Mouse (Mus musculus): ENCODE data around the gene Tusc2.

Tusc2 gene

GRCm38 (mm10) chr9:107563029-107563581, at the start of gene Tusc2:
TSS of gene Tusc2 (plus strand) at chr9:107563255.
- peak; percentile 97 for DNase-seq

GRCm38 (mm10) chr9:107514303-107514955, 48.6 kb upstream of the Tusc2 start:
- peak; percentile 67 to 72 for DNase-seq

GRCm38 (mm10) chr9:107520331-107520730, 42.7 kb upstream of the Tusc2 start:
- no peak for DNase-seq

- DNase-seq, result no peak
Measured at GRCm38 (mm10) chr9:107521190-107521589, 41.9 kb upstream of the Tusc2 start.

- no peak for DNase-seq
Measured at GRCm38 (mm10) chr9:107521711-107522399, 41.2 kb upstream of the Tusc2 start.

GRCm38 (mm10) chr9:107522400-107522711, 40.7 kb upstream of the Tusc2 start:
- DNase-seq, result no peak

GRCm38 (mm10) chr9:107526198-107527026, 36.6 kb upstream of the Tusc2 start:
- DNase-seq, result peak; percentile 69 to 71

GRCm38 (mm10) chr9:107533791-107534407, 29.2 kb upstream of the Tusc2 start, which contains the start of gene Tmem115:
TSS of gene Tmem115 (plus strand) at chr9:107533945.
- DNase-seq, result peak; percentile 96 to 97

GRCm38 (mm10) chr9:107534408-107535202, 28.4 kb upstream of the Tusc2 start:
- DNase-seq, result peak; percentile 26 to 30

GRCm38 (mm10) chr9:107538231-107538630, 24.8 kb upstream of the Tusc2 start:
- DNase-seq, result no peak

GRCm38 (mm10) chr9:107538711-107539110, 24.3 kb upstream of the Tusc2 start:
- no peak for DNase-seq

GRCm38 (mm10) chr9:107539940-107540339, 23.1 kb upstream of the Tusc2 start:
- no peak for DNase-seq

GRCm38 (mm10) chr9:107540420-107540819, 22.6 kb upstream of the Tusc2 start:
- no peak for DNase-seq

- no peak for DNase-seq
Measured at GRCm38 (mm10) chr9:107541005-107541404, 22.1 kb upstream of the Tusc2 start.

- peak; percentile 95 to 96 for DNase-seq
Measured at GRCm38 (mm10) chr9:107541474-107542351, 21.3 kb upstream of the Tusc2 start, which contains the start of the genes Cyb561d2 and Nprl2. TSS of gene Cyb561d2 (minus strand) at chr9:107542193. TSS of gene Nprl2 (plus strand) at chr9:107542226.

- no peak for DNase-seq
Measured at GRCm38 (mm10) chr9:107542352-107542686, 20.7 kb upstream of the Tusc2 start.

- DNase-seq, result no peak
Measured at GRCm38 (mm10) chr9:107542721-107543120, 20.3 kb upstream of the Tusc2 start.

GRCm38 (mm10) chr9:107543299-107543698, 19.8 kb upstream of the Tusc2 start:
- no peak for DNase-seq

- DNase-seq, result no peak
Measured at GRCm38 (mm10) chr9:107544196-107544700, 18.8 kb upstream of the Tusc2 start.

GRCm38 (mm10) chr9:107544729-107545128, 18.3 kb upstream of the Tusc2 start:
- no peak for DNase-seq

- DNase-seq, result no peak
Measured at GRCm38 (mm10) chr9:107545199-107545598, 17.9 kb upstream of the Tusc2 start.
